Mouse (Mus musculus): ENCODE data around the gene Fam133b. TPM values are rescaled to one million over a fixed set of nuclear protein-coding genes. Genes with fewer than 3 reads are reported as not detected.
A peak's percentile ranks its signal among the peaks of the same experiment; 100 is the strongest.

The Fam133b gene
- total and polyA plus RNA-seq, 2 experiments = 3.0 to 9.0 TPM

GRCm38 (mm10) chr5:3512584-3512983 lies 31.0 kb upstream of the Fam133b start:
- Histone ChIP-seq H3K4me3 (ENCODE audit: insufficient read depth, low read depth, low read length) (no peak overlapping the region), H3K4me1 (ENCODE audit: control insufficient read depth, insufficient read depth, low read length) (peaks cover 4% of the 10 kb centered on the region), H3K27ac (replicated peaks; ENCODE audit: insufficient read depth, low read depth, low read length) (no peak overlapping the region), H3K9ac (ENCODE audit: low read depth, low read length) (no peak overlapping the region), H3K79me2 (ENCODE audit: control insufficient read depth, insufficient read depth, low read length) (no peaks in the 10 kb centered on the region), H3K27me3 (ENCODE audit: control insufficient read depth, insufficient read depth, low read length) (no peaks in the 10 kb centered on the region), H3K36me3 (ENCODE audit: control insufficient read depth, insufficient read depth, low read length) (no peaks in the 10 kb centered on the region)
- TF ChIP-seq CTCF (IDR thresholded peaks at IDR 0.05; ENCODE audit: low read depth, low read length) (no peak), POLR2A (IDR thresholded peaks at IDR 0.05; ENCODE audit: extremely low read depth, insufficient read depth, low read length) (no peak)
- no peak for DNase-seq (ENCODE audit: extremely low read depth, low read depth, low spot score)
- WGBS = 79% methylated on average over 4 of the region's 4 CpGs

GRCm38 (mm10) chr5:3514901-3515311 lies 28.7 kb upstream of the Fam133b start:
- Histone ChIP-seq H3K79me2 (ENCODE audit: control insufficient read depth, insufficient read depth, low read length) (no peaks in the 10 kb centered on the region), H3K27me3 (ENCODE audit: control insufficient read depth, insufficient read depth, low read length) (no peaks in the 10 kb centered on the region), H3K4me3 (ENCODE audit: insufficient read depth, low read depth, low read length) (no peak overlapping the region), H3K9ac (ENCODE audit: low read depth, low read length) (no peak overlapping the region), H3K4me1 (ENCODE audit: control insufficient read depth, insufficient read depth, low read length) (peaks cover 4% of the 10 kb centered on the region), H3K36me3 (ENCODE audit: control insufficient read depth, insufficient read depth, low read length) (peaks cover 4% of the 10 kb centered on the region; the same call in 1 of the 2 replicates), H3K27ac (replicated peaks; ENCODE audit: insufficient read depth, low read depth, low read length) (no peak overlapping the region)
- no peak for DNase-seq (ENCODE audit: extremely low read depth, low read depth, low spot score)
- WGBS = 76% methylated on average over 8 of the region's 8 CpGs
- no peak for TF ChIP-seq POLR2A (IDR thresholded peaks at IDR 0.05; ENCODE audit: extremely low read depth, insufficient read depth, low read length)
- TF ChIP-seq CTCF (IDR thresholded peaks at IDR 0.05; ENCODE audit: low read depth, low read length) = no peak

- peaks cover 4% of the 10 kb centered on the region for H3K4me1 ChIP-seq (ENCODE audit: control insufficient read depth, insufficient read depth, low read length)
- no peaks in the 10 kb centered on the region for H3K27me3 ChIP-seq (ENCODE audit: control insufficient read depth, insufficient read depth, low read length)
- H3K79me2 ChIP-seq (ENCODE audit: control insufficient read depth, insufficient read depth, low read length) = no peaks in the 10 kb centered on the region
- TF ChIP-seq POLR2A (IDR thresholded peaks at IDR 0.05; ENCODE audit: extremely low read depth, insufficient read depth, low read length) (no peak), CTCF (IDR thresholded peaks at IDR 0.05; ENCODE audit: low read depth, low read length) (no peak)
- no peak overlapping the region for H3K27ac ChIP-seq (replicated peaks; ENCODE audit: insufficient read depth, low read depth, low read length)
- DNase-seq (ENCODE audit: extremely low read depth, low read depth, low spot score) = no peak
- 93% methylated on average over 9 of the region's 9 CpGs for WGBS
- H3K36me3 ChIP-seq (ENCODE audit: control insufficient read depth, insufficient read depth, low read length) = peaks cover 7% of the 10 kb centered on the region; the same call in 1 of the 2 replicates
- H3K9ac ChIP-seq (ENCODE audit: low read depth, low read length) = no peak overlapping the region
- H3K4me3 ChIP-seq (ENCODE audit: insufficient read depth, low read depth, low read length) = no peak overlapping the region
Measured at GRCm38 (mm10) chr5:3515477-3515876, 28.2 kb upstream of the Fam133b start.

- Histone ChIP-seq H3K79me2 (ENCODE audit: control insufficient read depth, insufficient read depth, low read length) (no peaks in the 10 kb centered on the region), H3K27ac (replicated peaks; ENCODE audit: insufficient read depth, low read depth, low read length) (no peak overlapping the region), H3K4me3 (ENCODE audit: insufficient read depth, low read depth, low read length) (no peak overlapping the region), H3K36me3 (ENCODE audit: control insufficient read depth, insufficient read depth, low read length) (peaks cover 12% of the 10 kb centered on the region; the same call in 1 of the 2 replicates), H3K27me3 (ENCODE audit: control insufficient read depth, insufficient read depth, low read length) (no peaks in the 10 kb centered on the region), H3K4me1 (ENCODE audit: control insufficient read depth, insufficient read depth, low read length) (peaks cover 4% of the 10 kb centered on the region), H3K9ac (ENCODE audit: low read depth, low read length) (no peak overlapping the region)
- peak; percentile 67 for DNase-seq (ENCODE audit: extremely low read depth, low read depth, low spot score)
- TF ChIP-seq POLR2A (IDR thresholded peaks at IDR 0.05; ENCODE audit: extremely low read depth, insufficient read depth, low read length) (no peak), CTCF (IDR thresholded peaks at IDR 0.05; ENCODE audit: low read depth, low read length) (peak; percentile 57)
- 38% methylated on average over 9 of the region's 9 CpGs for WGBS
Measured at GRCm38 (mm10) chr5:3516481-3517075, 27.1 kb upstream of the Fam133b start.

GRCm38 (mm10) chr5:3520493-3521359 lies 22.9 kb upstream of the Fam133b start:
- DNase-seq (ENCODE audit: extremely low read depth, low read depth, low spot score) = no peak

More at GRCm38 (mm10) chr5:3520493-3521359, 22.9 kb upstream of the Fam133b start:
- Histone ChIP-seq H3K27ac (replicated peaks; ENCODE audit: insufficient read depth, low read depth, low read length) (no peak overlapping the region), H3K36me3 (ENCODE audit: control insufficient read depth, insufficient read depth, low read length) (peaks cover 16% of the 10 kb centered on the region; the same call in 1 of the 2 replicates), H3K4me3 (ENCODE audit: insufficient read depth, low read depth, low read length) (no peak overlapping the region), H3K4me1 (ENCODE audit: control insufficient read depth, insufficient read depth, low read length) (peaks cover 4% of the 10 kb centered on the region), H3K9ac (ENCODE audit: low read depth, low read length) (no peak overlapping the region), H3K79me2 (ENCODE audit: control insufficient read depth, insufficient read depth, low read length) (no peaks in the 10 kb centered on the region), H3K27me3 (ENCODE audit: control insufficient read depth, insufficient read depth, low read length) (no peaks in the 10 kb centered on the region)
- TF ChIP-seq POLR2A (IDR thresholded peaks at IDR 0.05; ENCODE audit: extremely low read depth, insufficient read depth, low read length) (no peak), CTCF (IDR thresholded peaks at IDR 0.05; ENCODE audit: low read depth, low read length) (no peak)
- 86% methylated on average over 18 of the region's 18 CpGs for WGBS
